Mouse (Mus musculus): ENCODE data around the gene Prkn. TPM values are rescaled to one million over a fixed set of nuclear protein-coding genes. Genes with fewer than 3 reads are reported as not detected.

Prkn gene
- polyA plus RNA-seq, 1 experiment = 5.7 TPM

DNA sequence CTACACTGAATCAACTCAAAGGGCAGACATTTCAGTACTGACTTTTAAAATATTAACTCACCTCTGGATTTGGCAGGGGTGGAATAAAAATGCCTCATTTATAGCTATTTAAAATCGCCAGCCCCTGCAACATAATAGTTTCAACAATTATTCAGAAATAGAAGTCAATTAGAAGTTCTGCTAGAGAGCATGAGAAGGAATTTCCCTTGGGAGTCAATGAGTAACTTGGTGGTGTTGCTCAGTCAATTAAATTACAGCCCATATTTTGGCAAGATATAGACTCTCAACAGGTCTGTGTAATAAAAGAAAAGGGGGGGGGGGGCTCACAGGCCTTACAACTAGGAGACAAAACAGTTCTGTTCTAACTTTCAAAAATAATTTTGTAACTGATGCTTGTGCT lies 821.7 kb downstream of the Prkn start:
- no peak for DNase-seq (ENCODE audit: low read depth)
- TF ChIP-seq CTCF (IDR thresholded peaks at IDR 0.05; ENCODE audit: borderline replicate concordance, extremely low read depth, insufficient read depth, insufficient read length) = no peak
- TF ChIP-seq POLR2A (IDR thresholded peaks at IDR 0.05; ENCODE audit: borderline replicate concordance, extremely low read depth, insufficient read depth, insufficient read length, poor library complexity, severe bottlenecking) = no peak

DNA sequence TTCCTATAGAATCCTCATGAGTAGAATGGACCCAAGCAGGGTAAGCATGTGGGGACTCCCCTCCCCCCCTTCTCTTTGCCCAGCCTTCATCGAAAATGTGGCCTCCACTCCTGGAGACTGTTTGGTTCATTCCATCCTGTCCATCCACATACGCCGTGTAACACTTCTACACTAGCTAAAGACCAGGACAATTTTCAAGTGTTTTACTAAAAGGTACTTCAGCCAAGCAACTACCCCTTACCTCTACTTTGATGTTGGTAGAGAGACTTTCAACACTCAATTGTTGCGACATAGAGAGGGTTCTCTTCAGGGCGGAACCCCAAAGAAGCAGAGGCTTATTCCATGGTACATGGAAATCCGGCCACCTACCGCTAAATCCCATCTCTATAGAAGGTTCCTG lies 823.3 kb downstream of the Prkn start:
- no peak for DNase-seq (ENCODE audit: low read depth)
- TF ChIP-seq POLR2A (IDR thresholded peaks at IDR 0.05; ENCODE audit: borderline replicate concordance, extremely low read depth, insufficient read depth, insufficient read length, poor library complexity, severe bottlenecking) (no peak), CTCF (IDR thresholded peaks at IDR 0.05; ENCODE audit: borderline replicate concordance, extremely low read depth, insufficient read depth, insufficient read length) (no peak)

DNA sequence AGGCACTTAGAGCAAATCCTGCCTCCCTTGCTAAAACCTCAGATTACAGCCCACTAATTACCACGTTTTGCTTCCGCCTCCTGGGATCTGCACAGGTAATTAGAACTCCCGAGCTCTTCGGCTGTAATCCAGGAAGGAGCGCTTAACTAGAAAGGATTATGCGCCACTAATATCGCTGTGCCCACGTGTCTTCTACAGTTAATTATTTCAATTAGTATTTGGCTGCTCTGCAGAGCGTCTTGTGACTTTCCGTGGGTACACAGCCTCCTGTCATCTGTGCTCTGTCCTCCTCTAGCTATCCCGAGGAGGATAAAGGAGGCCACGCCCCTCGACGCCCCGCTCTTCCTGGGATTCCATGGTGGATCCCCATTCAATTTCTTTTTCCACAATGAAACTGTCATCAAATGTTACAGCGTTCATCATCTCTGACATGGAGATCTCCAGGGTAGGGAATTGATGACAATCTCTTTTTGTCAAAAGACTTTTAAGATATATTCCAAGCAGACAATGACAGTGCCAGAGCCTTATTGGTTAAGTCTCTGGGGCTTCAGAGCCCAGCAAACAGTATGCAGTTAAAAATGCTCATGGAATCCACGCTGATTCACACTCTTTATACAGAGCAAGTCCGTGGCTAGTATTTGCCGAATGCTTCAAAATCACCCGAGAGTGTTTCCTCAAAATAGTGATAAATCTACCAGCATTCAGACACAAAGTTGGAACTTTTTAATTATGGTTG lies 824.6 kb downstream of the Prkn start:
- DNase-seq (ENCODE audit: low read depth) = peak; percentile 88
- TF ChIP-seq CTCF (IDR thresholded peaks at IDR 0.05; ENCODE audit: borderline replicate concordance, extremely low read depth, insufficient read depth, insufficient read length) (no peak), POLR2A (IDR thresholded peaks at IDR 0.05; ENCODE audit: borderline replicate concordance, extremely low read depth, insufficient read depth, insufficient read length, poor library complexity, severe bottlenecking) (no peak)

DNA sequence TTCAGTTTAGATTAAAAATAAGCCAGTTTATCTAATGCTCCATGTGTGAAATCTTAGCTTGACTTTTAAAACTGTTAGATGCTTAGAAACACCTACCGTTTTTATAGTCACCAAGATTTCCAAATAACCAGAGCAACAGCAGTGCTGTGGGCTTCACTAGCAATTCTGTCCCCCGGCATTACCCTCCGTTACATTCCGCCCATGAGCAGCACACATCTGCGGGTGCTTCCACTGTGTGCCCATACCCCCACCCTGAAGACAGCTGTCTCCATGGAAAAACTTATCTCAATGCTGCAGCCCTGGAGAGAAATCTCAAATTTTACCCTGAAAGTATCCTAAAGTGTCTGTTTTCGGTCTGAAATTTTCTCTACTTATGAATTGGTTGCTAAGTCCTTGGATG lies 839.5 kb downstream of the Prkn start:
- TF ChIP-seq CTCF (IDR thresholded peaks at IDR 0.05; ENCODE audit: borderline replicate concordance, extremely low read depth, insufficient read depth, insufficient read length) (no peak), POLR2A (IDR thresholded peaks at IDR 0.05; ENCODE audit: borderline replicate concordance, extremely low read depth, insufficient read depth, insufficient read length, poor library complexity, severe bottlenecking) (no peak)
- DNase-seq (ENCODE audit: low read depth) = no peak

DNA sequence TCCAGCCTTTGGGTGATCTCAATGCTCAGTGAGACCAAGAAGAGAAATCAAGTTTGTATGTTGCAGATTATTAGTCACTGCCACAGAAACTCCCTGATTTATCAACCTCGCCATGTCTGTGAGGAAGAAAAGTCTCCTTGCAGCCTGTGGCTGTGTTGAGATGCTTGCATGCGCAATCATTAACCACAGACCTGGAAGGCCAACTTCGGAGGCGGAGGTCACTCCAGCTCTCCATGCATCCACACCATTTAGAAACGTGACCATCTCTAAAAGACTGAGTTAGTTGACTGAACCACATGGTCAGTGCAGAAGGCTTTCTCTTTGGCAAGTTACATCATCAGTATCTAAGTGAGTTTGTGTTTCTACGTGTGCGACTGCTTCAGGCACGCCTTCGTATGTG lies 840.3 kb downstream of the Prkn start:
- DNase-seq (ENCODE audit: low read depth) = no peak
- TF ChIP-seq POLR2A (IDR thresholded peaks at IDR 0.05; ENCODE audit: borderline replicate concordance, extremely low read depth, insufficient read depth, insufficient read length, poor library complexity, severe bottlenecking) (no peak), CTCF (IDR thresholded peaks at IDR 0.05; ENCODE audit: borderline replicate concordance, extremely low read depth, insufficient read depth, insufficient read length) (no peak)

DNA sequence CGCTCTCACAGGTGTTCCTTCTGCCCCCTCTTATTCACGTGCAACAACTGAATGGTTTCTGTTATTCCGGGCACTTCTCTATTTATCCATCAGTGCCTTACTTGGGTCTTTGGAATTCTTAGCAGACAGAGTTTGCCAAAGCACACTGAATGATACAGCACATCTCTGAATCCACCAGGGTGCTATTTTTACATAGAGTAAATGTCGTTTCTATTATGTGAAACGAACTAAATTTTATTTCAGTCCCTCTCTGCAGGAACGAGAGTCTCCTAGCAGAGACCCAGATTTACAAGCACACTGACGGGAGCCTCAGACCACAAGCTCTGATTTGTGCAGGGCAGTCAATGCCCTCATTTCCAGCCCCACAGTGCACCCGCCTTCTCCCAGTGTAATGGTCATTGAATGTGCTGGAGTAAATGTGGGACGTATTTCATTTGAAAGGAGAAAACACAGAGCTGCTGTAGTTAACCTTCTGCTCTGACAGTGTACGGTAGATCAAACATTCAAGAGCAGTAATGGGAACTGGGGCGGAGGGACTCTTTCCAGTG lies 841.7 kb downstream of the Prkn start:
- TF ChIP-seq CTCF (IDR thresholded peaks at IDR 0.05; ENCODE audit: borderline replicate concordance, extremely low read depth, insufficient read depth, insufficient read length) = no peak
- no peak for TF ChIP-seq POLR2A (IDR thresholded peaks at IDR 0.05; ENCODE audit: borderline replicate concordance, extremely low read depth, insufficient read depth, insufficient read length, poor library complexity, severe bottlenecking)
- peak; percentile 15 for DNase-seq (ENCODE audit: low read depth)

DNA sequence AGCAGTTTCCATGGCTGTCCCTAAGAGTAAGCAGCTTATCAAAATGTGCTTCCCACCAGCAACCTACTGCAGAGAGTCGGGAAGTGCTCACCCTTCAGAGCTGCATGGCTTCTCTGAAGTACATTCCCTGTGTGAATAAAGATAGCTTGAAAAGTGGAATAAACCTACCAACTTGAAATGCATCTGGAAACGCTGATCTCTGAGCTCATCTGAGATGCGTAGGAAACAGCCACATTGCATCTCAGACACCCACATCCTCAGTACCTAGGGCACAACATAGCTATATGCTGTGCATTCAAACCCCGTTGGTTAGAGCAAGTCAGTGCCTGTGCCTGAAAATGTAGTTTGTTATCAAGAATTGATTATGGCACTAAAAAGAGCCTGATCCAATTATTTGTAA lies 864.8 kb downstream of the Prkn start:
- no peak for DNase-seq (ENCODE audit: low read depth)
- TF ChIP-seq CTCF (IDR thresholded peaks at IDR 0.05; ENCODE audit: borderline replicate concordance, extremely low read depth, insufficient read depth, insufficient read length) (no peak), POLR2A (IDR thresholded peaks at IDR 0.05; ENCODE audit: borderline replicate concordance, extremely low read depth, insufficient read depth, insufficient read length, poor library complexity, severe bottlenecking) (no peak)

DNA sequence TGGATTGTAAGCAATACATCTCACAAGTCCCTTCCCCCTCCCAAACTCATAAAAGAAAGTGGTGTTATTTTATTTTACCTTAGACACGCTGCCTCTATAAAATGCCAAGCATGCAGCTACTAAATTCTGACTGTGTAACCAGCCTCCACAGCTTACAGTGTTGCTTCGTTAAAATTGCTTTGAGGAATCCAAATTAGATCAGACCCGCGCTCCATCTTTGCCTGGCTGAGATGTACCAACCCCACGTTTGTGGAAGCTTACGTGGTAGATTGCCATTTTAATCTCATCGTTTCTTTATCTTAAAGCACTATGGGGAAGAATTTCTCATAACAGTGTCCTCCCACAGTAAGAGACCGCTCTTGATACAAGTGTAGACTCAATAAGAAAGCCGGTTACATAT lies 865.6 kb downstream of the Prkn start:
- no peak for DNase-seq (ENCODE audit: low read depth)
- TF ChIP-seq POLR2A (IDR thresholded peaks at IDR 0.05; ENCODE audit: borderline replicate concordance, extremely low read depth, insufficient read depth, insufficient read length, poor library complexity, severe bottlenecking) = no peak

DNA sequence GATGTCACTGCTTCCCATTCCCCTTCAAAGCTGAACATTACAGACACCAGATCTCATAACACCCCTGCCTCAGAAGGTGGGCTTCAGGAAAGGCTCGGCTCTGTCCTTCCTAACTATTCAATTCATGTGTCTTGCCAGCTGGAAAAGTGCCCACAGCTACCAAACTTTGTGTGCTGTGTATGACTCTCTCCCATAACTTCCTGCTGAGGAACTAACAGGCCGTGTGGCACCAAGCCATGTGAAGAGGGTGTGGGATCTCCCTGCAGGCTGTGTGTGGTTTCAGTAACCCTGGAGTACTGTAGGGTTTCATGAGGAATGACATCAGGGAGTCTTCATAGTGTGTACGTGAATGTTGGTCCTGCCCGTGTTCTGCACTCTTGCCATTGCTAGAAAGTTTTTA lies 871.9 kb downstream of the Prkn start:
- no peak for TF ChIP-seq CTCF (IDR thresholded peaks at IDR 0.05; ENCODE audit: borderline replicate concordance, extremely low read depth, insufficient read depth, insufficient read length)
- no peak for TF ChIP-seq POLR2A (IDR thresholded peaks at IDR 0.05; ENCODE audit: borderline replicate concordance, extremely low read depth, insufficient read depth, insufficient read length, poor library complexity, severe bottlenecking)
- DNase-seq (ENCODE audit: low read depth) = peak; percentile 32

DNA sequence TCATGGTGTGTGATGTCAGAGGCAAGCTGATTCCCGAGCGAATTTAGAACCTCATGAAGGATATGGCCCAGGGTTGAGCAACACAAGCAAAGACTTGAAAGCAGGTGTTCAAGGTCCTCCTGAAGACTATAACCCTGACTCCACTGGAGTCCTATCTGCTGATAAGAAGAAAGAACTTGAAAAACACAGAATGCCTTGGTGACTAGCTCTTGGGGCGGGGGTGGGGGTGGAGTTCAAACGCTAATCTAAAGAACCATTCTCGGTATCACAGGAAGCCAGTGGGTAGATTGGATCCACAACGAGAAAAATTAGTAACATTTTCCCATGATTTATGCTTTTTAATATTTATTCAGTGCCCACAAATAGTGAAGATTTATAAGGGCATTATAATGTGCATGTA lies 879.6 kb downstream of the Prkn start:
- DNase-seq (ENCODE audit: low read depth) = no peak
- TF ChIP-seq CTCF (IDR thresholded peaks at IDR 0.05; ENCODE audit: borderline replicate concordance, extremely low read depth, insufficient read depth, insufficient read length) = no peak
- no peak for TF ChIP-seq POLR2A (IDR thresholded peaks at IDR 0.05; ENCODE audit: borderline replicate concordance, extremely low read depth, insufficient read depth, insufficient read length, poor library complexity, severe bottlenecking)

DNA sequence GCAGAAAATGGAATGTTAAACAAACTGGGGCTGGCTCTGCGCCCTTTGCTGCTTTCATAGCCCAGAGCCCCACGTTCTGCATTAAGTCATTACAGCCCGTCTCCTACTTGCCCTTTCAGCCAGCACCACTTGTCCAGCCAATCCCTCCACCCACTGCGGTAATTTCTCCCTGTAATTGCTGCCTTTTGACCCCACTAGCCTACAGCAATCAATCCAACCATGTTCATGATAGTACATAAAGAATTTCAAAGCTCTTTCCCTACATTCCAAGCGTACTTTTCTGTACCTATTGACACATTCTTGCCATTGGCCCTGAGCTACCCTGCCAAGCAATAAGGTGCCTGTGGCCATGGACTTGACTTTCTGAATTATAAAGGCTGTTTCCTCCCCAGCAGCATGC lies 881.7 kb downstream of the Prkn start:
- TF ChIP-seq POLR2A (IDR thresholded peaks at IDR 0.05; ENCODE audit: borderline replicate concordance, extremely low read depth, insufficient read depth, insufficient read length, poor library complexity, severe bottlenecking) = no peak
- no peak for TF ChIP-seq CTCF (IDR thresholded peaks at IDR 0.05; ENCODE audit: borderline replicate concordance, extremely low read depth, insufficient read depth, insufficient read length)
- no peak for DNase-seq (ENCODE audit: low read depth)

DNA sequence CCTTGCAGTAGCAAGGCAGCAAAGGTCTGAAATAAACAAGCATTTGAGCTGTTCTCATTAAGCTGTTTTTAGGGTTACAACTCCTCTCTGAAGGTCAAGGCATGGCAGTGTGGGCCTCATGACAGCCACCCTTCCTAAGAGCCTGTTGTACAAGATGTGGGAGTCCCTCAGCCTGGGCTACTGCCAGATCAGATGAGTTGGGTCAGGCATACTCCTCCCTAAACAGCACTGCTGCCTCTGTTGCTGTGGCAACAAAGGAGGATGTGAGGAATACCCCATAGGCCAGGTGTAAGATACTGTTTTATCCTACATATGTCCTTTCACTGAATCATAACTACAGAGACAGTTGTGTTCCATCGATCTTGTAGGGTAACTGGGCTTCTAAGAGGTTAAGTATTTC lies 882.3 kb downstream of the Prkn start:
- TF ChIP-seq POLR2A (IDR thresholded peaks at IDR 0.05; ENCODE audit: borderline replicate concordance, extremely low read depth, insufficient read depth, insufficient read length, poor library complexity, severe bottlenecking) (no peak), CTCF (IDR thresholded peaks at IDR 0.05; ENCODE audit: borderline replicate concordance, extremely low read depth, insufficient read depth, insufficient read length) (no peak)
- no peak for DNase-seq (ENCODE audit: low read depth)
